Mouse (Mus musculus) stomach, postnatal 0 days (tissue): ENCODE results near the gene Vil1. TPM values are rescaled to one million over a fixed set of nuclear protein-coding genes. Genes with fewer than 3 reads are reported as not detected.

Source experiments
- ATAC-seq: fragments of 200-750 bp; cut with Nextera tagmentation; 2 replicates; pipeline ENCODE4 v1.8.0; 2017; ENCODE audit not compliant: low FRiP score, low TSS enrichment
- DNase-seq: peaks from one replicate; pipeline ENCODE4 v3.0.0-alpha.2; 2016; ENCODE audit warnings: low spot score
- H3K27ac ChIP-seq: fragments of 300-500 bp; sonication (generic); replicated peaks from 2 replicates; pipeline ENCODE4 v1.5.1; 2014; ENCODE audit warnings: mild to moderate bottlenecking, control low read depth
- H3K27me3 ChIP-seq: fragments of 300-500 bp; sonication (generic); 2 replicates; pipeline ENCODE4 v1.6.1; 2014; ENCODE audit warnings: low read length; ENCODE audit not compliant: control insufficient read depth, insufficient read depth
- H3K36me3 ChIP-seq: fragments of 300-500 bp; sonication (generic); 2 replicates; pipeline ENCODE4 v1.6.1; 2014; ENCODE audit warnings: low read length, mixed read lengths; ENCODE audit not compliant: control insufficient read depth, insufficient read depth
- H3K4me1 ChIP-seq: fragments of 300-500 bp; sonication (generic); replicated peaks from 2 replicates; pipeline ENCODE4 v1.6.1; 2014; ENCODE audit warnings: antibody characterized with exemption; ENCODE audit not compliant: control insufficient read depth, insufficient read depth
- H3K4me2 ChIP-seq: fragments of 300-500 bp; sonication (generic); replicated peaks from 2 replicates; pipeline ENCODE4 v1.6.1; 2014; ENCODE audit warnings: low read depth, mild to moderate bottlenecking, control low read depth, moderate library complexity
- H3K4me3 ChIP-seq: fragments of 300-500 bp; sonication (generic); 2 replicates; pipeline ENCODE4 v1.5.1; 2014; ENCODE audit warnings: low read depth, low read length, control low read depth
- H3K9ac ChIP-seq: fragments of 300-500 bp; sonication (generic); 2 replicates; pipeline ENCODE4 v1.6.1; 2014; ENCODE audit warnings: mild to moderate bottlenecking, low read length, control low read depth, mixed read lengths
- H3K9me3 ChIP-seq: fragments of 300-500 bp; sonication (generic); 2 replicates; pipeline ENCODE4 v1.6.1; 2016; ENCODE audit warnings: low read length; ENCODE audit not compliant: control insufficient read depth
- CTCF ChIP-seq: IDR thresholded peaks from 2 replicates; pipeline ENCODE4 v1.5.1; 2016; ENCODE audit warnings: antibody characterized with exemption, low read depth, mild to moderate bottlenecking, moderate library complexity
- EP300 ChIP-seq: optimal IDR thresholded peaks from 2 replicates; pipeline ENCODE3; 2016; ENCODE audit warnings: antibody characterized with exemption
- WGBS: fragments of 180-500 bp; shearing (Covaris S2); extraction: QIAGEN DNeasy Blood & Tissue Kit; methylation state at CpG from one replicate; pipeline ENCODE4 v1.1.7; 2014; 5-methylcytosine and 5-hydroxymethylcytosine counted together
- polyA plus RNA-seq: library from polyadenylated mRNA; unstranded; fragments of >200 nt; fragmentation: Nextera tagmentation; extraction: Ambion mirVana; gene quantifications from 2 replicates; pipeline ENCODE4 v1.2.1, GENCODE M21; 2015

Vil1 gene
- polyA plus RNA-seq, 1 experiment from 2014 or later = 12.8 TPM

DNA sequence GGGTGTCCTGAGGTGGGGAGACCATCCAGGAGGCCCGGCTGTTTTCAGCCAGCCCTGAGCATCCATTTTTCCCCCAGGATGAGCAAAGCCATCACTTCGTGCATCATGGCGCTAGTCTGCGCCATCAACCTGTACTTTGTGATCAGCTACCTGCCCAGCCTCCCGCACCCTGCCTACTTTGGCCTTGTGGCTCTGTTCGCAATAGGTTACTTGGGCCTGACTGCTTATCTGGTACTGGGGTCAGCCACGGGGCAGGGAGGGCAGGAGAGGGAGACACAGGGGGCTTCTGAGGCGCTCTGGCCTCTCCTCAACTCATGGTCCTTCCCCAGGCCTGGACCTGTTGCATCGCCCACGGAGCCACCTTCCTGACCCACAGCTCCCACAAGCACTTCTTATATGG is 24.1 kb upstream of the Vil1 start:
- H3K9ac ChIP-seq = no peak overlapping the region
- H3K4me3 ChIP-seq = no peak overlapping the region
- H3K4me1 ChIP-seq = peaks cover under 1% of the 10 kb centered on the region; the same call in 1 of the 2 replicates
- DNase-seq = no peak
- H3K27ac ChIP-seq = no peak overlapping the region
- no peak overlapping the region for H3K4me2 ChIP-seq
- H3K27me3 ChIP-seq = no peaks in the 10 kb centered on the region
- H3K36me3 ChIP-seq = no peaks in the 10 kb centered on the region
- WGBS = 98% methylated on average over 10 of the region's 10 CpGs
- no peak for ATAC-seq
- H3K9me3 ChIP-seq = no peaks in the 10 kb centered on the region
- TF ChIP-seq CTCF (no peak), EP300 (no peak)

DNA sequence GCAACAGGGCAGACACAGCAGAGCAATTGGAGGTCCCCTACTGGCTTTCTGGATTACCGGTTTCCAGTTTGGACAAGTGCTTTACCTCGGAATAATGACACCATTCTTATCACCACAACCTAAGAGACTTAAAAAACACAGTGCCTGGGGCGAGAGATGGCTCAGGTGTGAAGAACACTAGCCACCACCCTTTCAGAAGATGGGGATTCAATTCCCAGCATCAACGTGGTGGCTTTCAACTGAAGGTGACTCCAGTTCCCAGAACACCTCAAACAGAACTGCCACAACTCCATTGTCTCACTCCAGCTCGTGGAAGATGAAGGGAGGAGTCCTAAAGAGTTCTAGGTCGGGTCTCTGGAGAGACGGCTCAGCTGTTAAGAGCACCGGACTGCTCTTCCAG is 23.6 kb upstream of the Vil1 start:
- H3K4me1 ChIP-seq = peaks cover 3% of the 10 kb centered on the region; the same call in 1 of the 2 replicates

GRCm38 (mm10) chr1:74386363-74386713 is 22.8 kb upstream of the Vil1 start:
- ATAC-seq (no peak), DNase-seq (no peak)
- 44% methylated on average over 7 of the region's 10 CpGs for WGBS
- Histone ChIP-seq H3K27me3 (no peaks in the 10 kb centered on the region), H3K9me3 (no peaks in the 10 kb centered on the region), H3K4me2 (peak overlapping the region; percentile 66), H3K27ac (peak overlapping the region; percentile 99), H3K36me3 (no peaks in the 10 kb centered on the region), H3K4me1 (peaks cover 3% of the 10 kb centered on the region; the same call in 1 of the 2 replicates), H3K4me3 (peak overlapping the region; percentile 51), H3K9ac (peak overlapping the region; percentile 76)
- TF ChIP-seq CTCF (no peak), EP300 (no peak)

More for the DNA sequence above, 23.6 kb upstream of the Vil1 start:
- DNase-seq (no peak), ATAC-seq (no peak)
- Histone ChIP-seq H3K4me3 (no peak overlapping the region), H3K36me3 (no peaks in the 10 kb centered on the region), H3K27me3 (no peaks in the 10 kb centered on the region), H3K27ac (no peak overlapping the region), H3K4me2 (no peak overlapping the region), H3K9ac (no peak overlapping the region), H3K9me3 (no peaks in the 10 kb centered on the region)
- 85% methylated on average over 8 of the region's 8 CpGs for WGBS
- TF ChIP-seq EP300 (no peak), CTCF (no peak)

- 0% methylated on average over 26 of the region's 26 CpGs for WGBS
- Histone ChIP-seq H3K9ac (peak overlapping the region; percentile 76), H3K4me3 (peak overlapping the region; percentile 51), H3K9me3 (no peaks in the 10 kb centered on the region), H3K4me2 (peak overlapping the region; percentile 66), H3K27me3 (no peaks in the 10 kb centered on the region), H3K27ac (peak overlapping the region; percentile 99), H3K36me3 (no peaks in the 10 kb centered on the region), H3K4me1 (peaks cover 3% of the 10 kb centered on the region; the same call in 1 of the 2 replicates)
- peak; percentile 97 for DNase-seq
- TF ChIP-seq CTCF (peak; percentile 71), EP300 (peak; percentile 81)
- peak; percentile 90 for ATAC-seq
Measured at GRCm38 (mm10) chr1:74386714-74387385, 22.3 kb upstream of the Vil1 start.

- peak overlapping the region; percentile 51 for H3K4me3 ChIP-seq
- no peaks in the 10 kb centered on the region for H3K27me3 ChIP-seq
- H3K36me3 ChIP-seq = no peaks in the 10 kb centered on the region
- H3K4me2 ChIP-seq = peak overlapping the region; percentile 66
- H3K9me3 ChIP-seq = no peaks in the 10 kb centered on the region
- peak overlapping the region; percentile 99 for H3K27ac ChIP-seq
- 44% methylated on average over 15 of the region's 15 CpGs for WGBS
- TF ChIP-seq CTCF (no peak), EP300 (no peak)
- H3K4me1 ChIP-seq = peaks cover 3% of the 10 kb centered on the region
- H3K9ac ChIP-seq = no peak overlapping the region
- DNase-seq (no peak), ATAC-seq (no peak)
Measured at GRCm38 (mm10) chr1:74387386-74387988, 21.7 kb upstream of the Vil1 start.

DNA sequence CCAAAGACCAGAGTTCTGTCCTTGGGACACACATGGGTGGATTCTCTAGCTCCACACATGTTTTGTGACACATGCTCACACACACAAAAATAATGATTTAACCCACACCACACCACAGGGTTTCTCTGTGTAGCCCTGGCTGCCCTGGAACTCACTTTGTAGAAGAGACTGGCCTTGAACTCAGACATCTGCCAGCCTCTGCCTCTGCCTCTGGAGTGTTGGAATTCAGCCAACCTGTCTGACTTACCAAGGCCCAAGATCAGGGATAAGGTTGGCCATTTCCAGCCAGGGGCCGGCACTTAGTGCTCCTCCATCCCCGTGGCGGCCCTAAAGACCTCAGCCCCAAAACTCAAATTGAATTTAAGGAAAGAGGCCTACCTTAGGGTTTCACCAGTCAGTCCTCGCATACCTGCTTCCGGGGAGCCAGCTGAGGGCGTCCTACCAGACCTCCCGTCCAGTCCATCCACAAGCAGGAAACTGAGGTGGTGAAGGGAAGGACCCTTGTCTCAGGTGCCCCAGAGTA is 20.7 kb upstream of the Vil1 start:
- no peak overlapping the region for H3K4me3 ChIP-seq
- H3K4me1 ChIP-seq = peaks cover 3% of the 10 kb centered on the region
- 83% methylated on average over 7 of the region's 7 CpGs for whole genome bisulfite sequencing
- H3K4me2 ChIP-seq = no peak overlapping the region
- ATAC-seq (no peak), DNase-seq (no peak)
- no peak overlapping the region for H3K9ac ChIP-seq
- H3K27me3 ChIP-seq = no peaks in the 10 kb centered on the region
- TF ChIP-seq CTCF (no peak), EP300 (no peak)
- H3K36me3 ChIP-seq = no peaks in the 10 kb centered on the region
- H3K9me3 ChIP-seq = no peaks in the 10 kb centered on the region
- no peak overlapping the region for H3K27ac ChIP-seq
